In genomic region chr7:79029138-79029537, GRCm38 (mm10) we compare ENCODE assay signal across 25 mouse cellular contexts. TPM values are rescaled to one million over a fixed set of nuclear protein-coding genes. Genes with fewer than 3 reads are reported as not detected.
DNase-seq lines count a peak whose midpoint lies in the region; ATAC-seq and TF ChIP-seq lines count a peak whose summit lies in the region.
"Had no signal": no experiment of that assay in that cellular context is flagged by ENCODE, and none has a peak within 500 bp of the region (broad histone marks: within the 10 kb centered on the region; RNA-seq: fewer than 3 reads in every experiment).

No protein-coding gene starts in this region.

- H3K4me1 ChIP-seq in heart, adult 2 months (ENCODE audit: control insufficient read depth, insufficient read depth, low read length) = no peaks in the 10 kb centered on the region
- H3K4me1 ChIP-seq in intestine, embryonic 16.5 days (ENCODE audit: control insufficient read depth, insufficient read depth, low read length) = no peaks in the 10 kb centered on the region
- no peaks in the 10 kb centered on the region for H3K4me1 ChIP-seq in midbrain, embryonic 14.5 days (ENCODE audit: control insufficient read depth, insufficient read depth, low read length)
- H3K4me1 ChIP-seq: embryonic facial prominence, embryonic 13.5 days; embryonic facial prominence, embryonic 15.5 days; forebrain, embryonic 10.5 days; forebrain, embryonic 12.5 days had no signal

- DNase-seq in heart, adult 11 months = peak; percentile 8
- no peak for DNase-seq in heart, adult 2 months
- DNase-seq in large intestine, adult 2 months (ENCODE audit: low read depth, low spot score) = peak; percentile 73
- DNase-seq in midbrain, embryonic 14.5 days = no peak
- no peak for DNase-seq in left cerebral cortex, adult 9 months (ENCODE audit: low spot score in 2 of 2)
- DNase-seq: adrenal gland, adult 2 months; adrenal gland, postnatal 10 days; adrenal gland, postnatal 25 days; cerebellum, adult 11 months; cerebellum, adult 18-20 months; cerebellum, adult 8-10 months; cerebellum, adult 9-11 months; cerebellum, postnatal 14 days; cerebellum, postnatal 36 days; embryo, embryonic 11 days had no signal

- intact Hi-C loops in heart, adult 2 months (cut with DNase I) = no loop called here

- H3K79me2 ChIP-seq in heart, adult 2 months (replicated peaks; ENCODE audit: control insufficient read depth, insufficient read depth, low read length) = no peaks in the 10 kb centered on the region

- WGBS in heart, adult 2 months = 92% methylated on average over 3 of the region's 3 CpGs
- 62% methylated on average over 3 of the region's 3 CpGs for WGBS in intestine, embryonic 16.5 days
- 22% methylated on average over 3 of the region's 3 CpGs for WGBS in large intestine, adult 2 months
- WGBS in midbrain, embryonic 14.5 days = 92% methylated on average over 3 of the region's 3 CpGs

- TF ChIP-seq POLR2A in heart, adult 2 months (IDR thresholded peaks at IDR 0.05; ENCODE audit: insufficient read depth, low read depth, low read length) = no peak

- no peak overlapping the region for H3K9ac ChIP-seq in heart, adult 2 months (ENCODE audit: low read depth, low read length)
- H3K9ac ChIP-seq in intestine, embryonic 16.5 days (ENCODE audit: low read depth, low read length) = no peak overlapping the region
- no peak overlapping the region for H3K9ac ChIP-seq in midbrain, embryonic 14.5 days (replicated peaks; ENCODE audit: low read length)
- H3K9ac ChIP-seq: embryonic facial prominence, embryonic 13.5 days; embryonic facial prominence, embryonic 15.5 days; forebrain, embryonic 12.5 days had no signal

- no peaks in the 10 kb centered on the region for H3K36me3 ChIP-seq in heart, adult 2 months (ENCODE audit: control insufficient read depth, insufficient read depth, low read length)
- no peaks in the 10 kb centered on the region for H3K36me3 ChIP-seq in intestine, embryonic 16.5 days (ENCODE audit: control insufficient read depth, insufficient read depth, low read length)
- no peaks in the 10 kb centered on the region for H3K36me3 ChIP-seq in midbrain, embryonic 14.5 days (ENCODE audit: control insufficient read depth, insufficient read depth, low read length)
- H3K36me3 ChIP-seq: embryonic facial prominence, embryonic 13.5 days; embryonic facial prominence, embryonic 15.5 days; forebrain, embryonic 10.5 days; forebrain, embryonic 12.5 days had no signal

- H3K27me3 ChIP-seq in heart, adult 2 months (ENCODE audit: control insufficient read depth, insufficient read depth, low read length) = no peaks in the 10 kb centered on the region
- H3K27me3 ChIP-seq in intestine, embryonic 16.5 days (replicated peaks; ENCODE audit: control insufficient read depth, insufficient read depth, low read length) = no peaks in the 10 kb centered on the region
- H3K27me3 ChIP-seq in midbrain, embryonic 14.5 days (ENCODE audit: control insufficient read depth, insufficient read depth, low read length) = no peaks in the 10 kb centered on the region
- H3K27me3 ChIP-seq: embryonic facial prominence, embryonic 13.5 days; embryonic facial prominence, embryonic 15.5 days; forebrain, embryonic 12.5 days had no signal

- no peak for TF ChIP-seq EP300 in heart, adult 2 months (IDR thresholded peaks at IDR 0.05; ENCODE audit: insufficient read depth, low read depth, low read length)

- peak; percentile 68 for ATAC-seq in intestine, embryonic 16.5 days
- no peak for ATAC-seq in midbrain, embryonic 14.5 days (ENCODE audit: low FRiP score, low TSS enrichment)
- ATAC-seq: forebrain, embryonic 14.5 days; forebrain, embryonic 16.5 days had no signal

- TF ChIP-seq CTCF in heart, adult 2 months (IDR thresholded peaks at IDR 0.05) = no peak

- H3K9me3 ChIP-seq in intestine, embryonic 16.5 days (ENCODE audit: control insufficient read depth, low read length) = no peaks in the 10 kb centered on the region
- no peaks in the 10 kb centered on the region; the same call in 1 of the 2 replicates for H3K9me3 ChIP-seq in midbrain, embryonic 14.5 days (ENCODE audit: control insufficient read depth, low read length)
- H3K9me3 ChIP-seq: embryonic facial prominence, embryonic 13.5 days; embryonic facial prominence, embryonic 15.5 days; forebrain, embryonic 10.5 days; forebrain, embryonic 12.5 days had no signal

- no peak overlapping the region for H3K4me2 ChIP-seq in intestine, embryonic 16.5 days (ENCODE audit: low read depth, low read length)
- H3K4me2 ChIP-seq in midbrain, embryonic 14.5 days (ENCODE audit: low read length) = no peak overlapping the region
- H3K4me2 ChIP-seq: embryonic facial prominence, embryonic 13.5 days; embryonic facial prominence, embryonic 15.5 days; forebrain, embryonic 12.5 days had no signal

- no peak overlapping the region for H3K27ac ChIP-seq in heart, adult 2 months
- H3K27ac ChIP-seq in intestine, embryonic 16.5 days (ENCODE audit: low read length) = no peak overlapping the region
- no peak overlapping the region for H3K27ac ChIP-seq in midbrain, embryonic 14.5 days (replicated peaks; ENCODE audit: low read depth, low read length)
- H3K27ac ChIP-seq: embryonic facial prominence, embryonic 13.5 days; embryonic facial prominence, embryonic 15.5 days; forebrain, embryonic 10.5 days; forebrain, embryonic 12.5 days had no signal

- H3K4me3 ChIP-seq in heart, adult 2 months = no peak overlapping the region
- no peak overlapping the region for H3K4me3 ChIP-seq in intestine, embryonic 16.5 days (ENCODE audit: low read length)
- no peak overlapping the region for H3K4me3 ChIP-seq in midbrain, embryonic 14.5 days (replicated peaks; ENCODE audit: low read depth, low read length)
- H3K4me3 ChIP-seq: embryonic facial prominence, embryonic 13.5 days; embryonic facial prominence, embryonic 15.5 days; erythroblast, embryonic 14.5 days; forebrain, embryonic 10.5 days; forebrain, embryonic 12.5 days had no signal

RNA-seq across cellular contexts. Expression of gene Acan, which starts 24.1 kb away (rescaled TPM):
- under 1 TPM; 0.11 to 0.26 TPM for total RNA-seq in heart, adult 2 months (2021)
- polyA plus RNA-seq in heart, adult 2 months (2012; rRNA removed) = 0.32 and 0.61 TPM in 2 replicates
- polyA plus RNA-seq in intestine, embryonic 16.5 days (2015; fragmentation: Nextera tagmentation; extraction: Ambion mirVana) = 0.15 and 0.28 TPM in 2 replicates
- polyA plus RNA-seq in large intestine, adult 2 months (2012; rRNA removed) = not detected in 2 replicates
- polyA plus RNA-seq in midbrain, embryonic 14.5 days (2014; fragmentation: Nextera tagmentation; extraction: Ambion mirVana) = 0.08 and 0.09 TPM in 2 replicates
- total RNA-seq: common myeloid progenitor, adult 5-6 weeks; MEL had no signal
- polyA plus RNA-seq: erythroblast, embryonic 14.5 days had no signal

Comparison
In these comparisons a context has a peak if more than half of its experiments do, and no peak if none do; other contexts are left out.
1. DNase-seq: peak in heart, adult 11 months (single experiment) and large intestine, adult 2 months (single experiment); none in heart, adult 2 months (0 of 2), midbrain, embryonic 14.5 days (single experiment) and left cerebral cortex, adult 9 months (0 of 2).